Mouse (Mus musculus): ENCODE data around the gene Moap1.

- TF ChIP-seq CTCF (IDR thresholded peaks at IDR 0.05; ENCODE audit: control insufficient read depth, insufficient read depth, low read length) (peak; percentile 83), POLR2A (IDR thresholded peaks at IDR 0.05; ENCODE audit: borderline replicate concordance, control insufficient read depth, low read depth, low read length) (no peak)
These were observed 10.1 kb downstream of the Moap1 start for GRCm38 (mm10) chr12:102733381-102733780.

All from bone marrow, adult 2 months (tissue).